Mouse (Mus musculus) stomach, postnatal 0 days (tissue): Measurements from ENCODE around the gene Evc2.

Experiments
- CTCF ChIP-seq: IDR thresholded peaks from 2 replicates; pipeline ENCODE4 v1.5.1; 2016; ENCODE audit warnings: antibody characterized with exemption, low read depth, mild to moderate bottlenecking, moderate library complexity
- EP300 ChIP-seq: optimal IDR thresholded peaks from 2 replicates; pipeline ENCODE3; 2016; ENCODE audit warnings: antibody characterized with exemption

- TF ChIP-seq CTCF (no peak), EP300 (no peak)
Measured at GRCm38 (mm10) chr5:37310026-37310425, 28.3 kb upstream of the Evc2 start.
